Mouse (Mus musculus) adrenal gland, postnatal 10 days (tissue): ENCODE data around the gene 1700042G07Rik. TPM values are rescaled to one million over a fixed set of nuclear protein-coding genes. Genes with fewer than 3 reads are reported as not detected.
"Not testable (repeated sequence)": the region's sequence is repeated elsewhere in the genome, so short reads cannot be mapped to it uniquely, and the experiment has no call there.

Experiments used
- DNase-seq: peaks from one replicate; pipeline ENCODE4 v3.0.0; 2021; ENCODE audit warnings: mixed read lengths
- total RNA-seq, 2 experiments: library from RNA; stranded (reverse); gene quantifications; 2 replicates each; pipeline ENCODE4 v1.2.3; 2021

The 1700042G07Rik gene
- total RNA-seq, 2 experiments from 2014 or later: not detected

GRCm38 (mm10) chr4:116208891-116209290 lies 35.7 kb downstream of the 1700042G07Rik start:
- DNase-seq: no peak

- DNase-seq: no peak
These were observed 42.9 kb downstream of the 1700042G07Rik start for GRCm38 (mm10) chr4:116215895-116216605.

GRCm38 (mm10) chr4:116217046-116217445 lies 43.9 kb downstream of the 1700042G07Rik start:
- DNase-seq: peak; percentile 34

- not testable (repeated sequence) for DNase-seq
These were observed 44.5 kb downstream of the 1700042G07Rik start for GRCm38 (mm10) chr4:116217661-116218060.

GRCm38 (mm10) chr4:116219056-116219455 lies 45.9 kb downstream of the 1700042G07Rik start:
- DNase-seq: no peak

- DNase-seq: peak; percentile 4
These were observed 47.0 kb downstream of the 1700042G07Rik start for GRCm38 (mm10) chr4:116220071-116220650.

GRCm38 (mm10) chr4:116220780-116221139 lies 47.6 kb downstream of the 1700042G07Rik start:
- no peak for DNase-seq

GRCm38 (mm10) chr4:116221140-116221851 lies 48.1 kb downstream of the 1700042G07Rik start, which contains the start of gene Pik3r3:
TSS of gene Pik3r3 (plus strand) at chr4:116221618.
- DNase-seq: peak; percentile 99

- DNase-seq: peak; percentile 12
These were observed 49.0 kb downstream of the 1700042G07Rik start for GRCm38 (mm10) chr4:116221996-116222842.

- no peak for DNase-seq
These were observed 49.6 kb downstream of the 1700042G07Rik start for GRCm38 (mm10) chr4:116222843-116223119.

Other genes starting within 250 kb of the 1700042G07Rik start
- gene Dmbx1, start 233.4 kb upstream of the 1700042G07Rik start, total RNA-seq: not detected
- 10 to 100 TPM in 1 of 2 experiments, 1 to 10 TPM in 1; 9.8 to 13.8 TPM for gene Faah, start 155.4 kb upstream of the 1700042G07Rik start, total RNA-seq
- 10 to 100 TPM; 24.1 to 28.4 TPM for gene Nsun4, start 119.5 kb upstream of the 1700042G07Rik start, total RNA-seq
- 1,000 to 10,000 TPM; 1,050 to 1,199 TPM for gene Uqcrh, start 98.3 kb upstream of the 1700042G07Rik start, total RNA-seq
- 10 to 100 TPM; 54.5 to 60.0 TPM for gene Lrrc41, start 98.1 kb upstream of the 1700042G07Rik start, total RNA-seq
- 1 to 10 TPM; 4.3 to 6.5 TPM for gene Rad54l, start 49.7 kb upstream of the 1700042G07Rik start, total RNA-seq
- 10 to 100 TPM; 66.1 to 73.4 TPM for gene Pomgnt1, start 49.5 kb upstream of the 1700042G07Rik start, total RNA-seq
- 10 to 100 TPM; 14.5 to 19.1 TPM for gene Lurap1, start 22.0 kb upstream of the 1700042G07Rik start, total RNA-seq
- gene Tspan1, start 5.8 kb upstream of the 1700042G07Rik start, total RNA-seq: not detected
- gene Gm49337, start within 50 bp of the 1700042G07Rik start, total RNA-seq: not detected
- gene Pik3r3, start 48.2 kb downstream of the 1700042G07Rik start, total RNA-seq: 10 to 100 TPM; 15.6 to 18.9 TPM